Mouse (Mus musculus) forebrain, postnatal 0 days (tissue): ENCODE measurements around the gene Atn1. TPM values are rescaled to one million over a fixed set of nuclear protein-coding genes. Genes with fewer than 3 reads are reported as not detected.

Source experiments
- ATAC-seq: fragments of 200-750 bp; cut with Nextera tagmentation; 2 replicates; pipeline ENCODE4 v1.8.0; 2017; ENCODE audit warnings: mild to moderate bottlenecking, moderate library complexity
- DNase-seq: peaks from one replicate; pipeline ENCODE4 v3.0.0-alpha.2; 2015
- H3K27ac ChIP-seq: fragments of 300-500 bp; sonication (generic); 2 replicates; pipeline ENCODE4 v1.5.1; 2014; ENCODE audit warnings: low read depth, mild to moderate bottlenecking, antibody characterized with exemption, low read length, moderate library complexity, mixed read lengths
- H3K27me3 ChIP-seq: fragments of 300-500 bp; sonication (generic); 2 replicates; pipeline ENCODE4 v1.6.1; 2014; ENCODE audit warnings: mild to moderate bottlenecking, low read length, mixed read lengths; ENCODE audit not compliant: insufficient read depth
- H3K36me3 ChIP-seq: fragments of 300-500 bp; sonication (generic); 2 replicates; pipeline ENCODE4 v1.6.1; 2014; ENCODE audit warnings: mild to moderate bottlenecking, moderate library complexity; ENCODE audit not compliant: insufficient read depth
- H3K4me1 ChIP-seq: fragments of 300-500 bp; sonication (generic); 2 replicates; pipeline ENCODE4 v1.6.1; 2014; ENCODE audit warnings: antibody characterized with exemption; ENCODE audit not compliant: insufficient read depth
- H3K4me2 ChIP-seq: fragments of 300-500 bp; sonication (generic); 2 replicates; pipeline ENCODE4 v1.6.1; 2014; ENCODE audit warnings: low read depth, mild to moderate bottlenecking, moderate library complexity
- H3K4me3 ChIP-seq: fragments of 300-500 bp; sonication (generic); 2 replicates; pipeline ENCODE4 v1.5.1; 2014; ENCODE audit warnings: low read depth, low read length, mixed read lengths
- H3K9ac ChIP-seq: fragments of 300-500 bp; sonication (generic); 2 replicates; pipeline ENCODE4 v1.6.1; 2014; ENCODE audit warnings: mild to moderate bottlenecking
- H3K9me3 ChIP-seq: fragments of 300-500 bp; sonication (generic); 2 replicates; pipeline ENCODE4 v1.6.1; 2016; ENCODE audit warnings: low read length
- CTCF ChIP-seq: sonication (generic); IDR thresholded peaks from 2 replicates; pipeline ENCODE4 v1.5.1; 2016; ENCODE audit warnings: antibody characterized with exemption, control low read depth, low read depth
- WGBS: fragments of 180-500 bp; shearing (Covaris S2); extraction: QIAGEN DNeasy Blood & Tissue Kit; methylation state at CpG from one replicate; pipeline ENCODE4 v1.1.7; 2014; 5-methylcytosine and 5-hydroxymethylcytosine counted together
- polyA plus RNA-seq: library from polyadenylated mRNA; unstranded; fragments of >200 nt; fragmentation: Nextera tagmentation; extraction: Ambion mirVana; gene quantifications from 2 replicates; pipeline ENCODE4 v1.2.1, GENCODE M21; 2015
- total RNA-seq: library from RNA; depleted of rRNA; stranded (reverse); fragments of >200 nt; gene quantifications from 2 replicates; pipeline ENCODE4 v1.2.3, GENCODE M21; 2014

Gene Atn1
- total and polyA plus RNA-seq, 2 experiments from 2014 or later: 15.0 to 24.2 TPM

DNA sequence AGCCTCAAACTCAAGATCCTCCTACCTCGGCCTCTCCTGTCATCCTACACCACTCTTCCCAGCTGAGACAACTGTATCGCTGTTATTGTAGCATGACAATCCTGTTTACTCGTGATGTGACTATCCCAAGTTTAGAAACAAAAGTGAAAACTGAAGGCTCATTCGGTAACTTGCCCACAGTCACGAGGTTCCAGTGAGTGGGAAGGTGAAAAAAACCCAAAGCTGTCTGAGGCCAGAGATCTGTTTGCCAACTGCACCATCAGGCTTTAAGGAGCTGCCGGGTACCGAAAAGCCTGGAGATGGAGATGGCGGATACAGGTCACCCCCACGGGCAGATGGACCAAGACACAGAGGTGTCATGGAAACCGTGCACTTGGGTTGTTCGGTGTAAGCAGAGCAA, 19.3 kb downstream of the Atn1 start:
- no peak for DNase-seq
- Histone ChIP-seq H3K27ac (no peak overlapping the region), H3K27me3 (no peaks in the 10 kb centered on the region), H3K4me1 (peaks cover 6% of the 10 kb centered on the region; the same call in 1 of the 2 replicates), H3K9ac (no peak overlapping the region), H3K4me2 (no peak overlapping the region), H3K4me3 (no peak overlapping the region), H3K36me3 (peaks cover 3% of the 10 kb centered on the region; the same call in 1 of the 2 replicates), H3K9me3 (no peaks in the 10 kb centered on the region)
- TF ChIP-seq CTCF: no peak
- no peak for ATAC-seq
- WGBS: 94% methylated on average over 11 of the region's 11 CpGs

- Histone ChIP-seq H3K4me2 (no peak overlapping the region), H3K27ac (no peak overlapping the region), H3K36me3 (peaks cover 3% of the 10 kb centered on the region; the same call in 1 of the 2 replicates), H3K27me3 (no peaks in the 10 kb centered on the region), H3K4me1 (no peaks in the 10 kb centered on the region), H3K4me3 (no peak overlapping the region), H3K9ac (no peak overlapping the region), H3K9me3 (no peaks in the 10 kb centered on the region)
- TF ChIP-seq CTCF: no peak
- WGBS: 91% methylated on average over 3 of the region's 3 CpGs
- ATAC-seq: no peak
- no peak for DNase-seq
These were observed 21.9 kb downstream of the Atn1 start for GRCm38 (mm10) chr6:124734417-124734816.

DNA sequence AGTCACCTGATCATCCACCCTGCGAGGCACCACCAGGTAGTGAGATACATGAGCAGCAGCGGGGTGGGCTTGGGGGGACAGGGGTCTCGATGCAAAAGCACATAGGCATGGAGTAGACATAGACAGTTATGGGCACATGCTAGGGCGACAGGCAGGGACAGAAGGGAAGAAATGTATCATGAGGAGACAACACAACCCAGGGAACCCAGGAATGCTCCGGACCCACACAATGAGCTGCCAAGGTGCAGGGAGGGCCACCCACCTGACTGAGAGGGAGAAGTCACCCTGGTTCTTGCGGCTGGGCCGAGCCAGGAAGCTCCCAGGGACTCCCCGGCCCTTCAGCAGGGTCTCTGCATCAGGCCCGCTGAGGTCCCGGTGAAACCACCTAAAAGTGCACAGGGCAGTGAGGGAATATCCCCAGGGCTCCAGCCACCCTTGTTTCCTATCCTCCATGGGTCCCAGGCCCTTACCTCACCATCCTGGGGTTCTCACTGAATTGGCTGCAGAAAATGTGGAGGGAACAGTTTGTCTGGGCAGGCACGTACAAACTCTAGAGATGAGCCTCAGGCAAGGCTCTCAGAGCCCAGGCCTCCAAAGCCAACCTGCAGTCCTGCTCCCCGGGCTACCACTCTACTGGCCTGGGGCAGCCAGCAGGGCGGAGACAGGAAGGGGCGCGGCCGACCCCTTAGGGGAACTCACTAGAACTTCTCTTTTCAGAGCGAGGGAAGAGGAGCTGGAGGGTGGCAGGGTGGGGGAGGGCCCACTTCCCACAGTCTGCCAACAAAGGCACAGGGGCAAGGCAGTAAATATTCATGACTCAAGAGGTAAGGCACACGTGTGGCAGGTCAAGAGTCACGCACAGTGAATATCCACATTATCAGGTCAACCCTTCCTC, 23.6 kb downstream of the Atn1 start:
- TF ChIP-seq CTCF: no peak
- Histone ChIP-seq H3K4me1 (no peaks in the 10 kb centered on the region), H3K36me3 (no peaks in the 10 kb centered on the region), H3K4me3 (no peak overlapping the region), H3K9ac (no peak overlapping the region), H3K4me2 (no peak overlapping the region), H3K27ac (no peak overlapping the region), H3K27me3 (no peaks in the 10 kb centered on the region), H3K9me3 (no peaks in the 10 kb centered on the region)
- DNase-seq (no peak), ATAC-seq (no peak)
- WGBS: 55% methylated on average over 19 of the region's 19 CpGs

DNA sequence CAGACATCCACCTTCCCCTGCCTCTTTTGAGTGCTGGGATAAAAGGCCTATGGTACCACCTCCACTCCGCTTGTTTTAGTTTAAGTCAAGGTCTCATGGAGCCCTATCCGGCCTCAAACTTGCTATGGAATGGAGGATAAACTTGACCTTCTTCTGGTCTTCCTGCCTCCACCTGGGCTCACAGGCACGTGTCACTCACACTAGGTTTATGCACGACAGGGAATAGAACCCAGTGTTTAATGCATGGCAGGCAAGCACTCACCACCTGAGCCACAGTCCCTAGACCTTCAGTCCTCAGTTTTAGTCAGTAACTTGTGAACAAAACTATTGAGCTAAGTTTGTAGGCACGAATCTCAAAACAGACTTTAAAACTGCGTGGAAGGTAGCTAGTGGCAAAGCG, 25.3 kb downstream of the Atn1 start:
- H3K4me1 ChIP-seq: no peaks in the 10 kb centered on the region
- DNase-seq (no peak), ATAC-seq (no peak)
- WGBS: 87% methylated on average over 7 of the region's 7 CpGs
- no peak overlapping the region for H3K27ac ChIP-seq
- no peak overlapping the region for H3K4me3 ChIP-seq
- H3K9me3 ChIP-seq: no peaks in the 10 kb centered on the region
- no peak overlapping the region for H3K9ac ChIP-seq
- no peak for TF ChIP-seq CTCF
- no peaks in the 10 kb centered on the region for H3K36me3 ChIP-seq
- H3K27me3 ChIP-seq: no peaks in the 10 kb centered on the region
- no peak overlapping the region for H3K4me2 ChIP-seq

DNA sequence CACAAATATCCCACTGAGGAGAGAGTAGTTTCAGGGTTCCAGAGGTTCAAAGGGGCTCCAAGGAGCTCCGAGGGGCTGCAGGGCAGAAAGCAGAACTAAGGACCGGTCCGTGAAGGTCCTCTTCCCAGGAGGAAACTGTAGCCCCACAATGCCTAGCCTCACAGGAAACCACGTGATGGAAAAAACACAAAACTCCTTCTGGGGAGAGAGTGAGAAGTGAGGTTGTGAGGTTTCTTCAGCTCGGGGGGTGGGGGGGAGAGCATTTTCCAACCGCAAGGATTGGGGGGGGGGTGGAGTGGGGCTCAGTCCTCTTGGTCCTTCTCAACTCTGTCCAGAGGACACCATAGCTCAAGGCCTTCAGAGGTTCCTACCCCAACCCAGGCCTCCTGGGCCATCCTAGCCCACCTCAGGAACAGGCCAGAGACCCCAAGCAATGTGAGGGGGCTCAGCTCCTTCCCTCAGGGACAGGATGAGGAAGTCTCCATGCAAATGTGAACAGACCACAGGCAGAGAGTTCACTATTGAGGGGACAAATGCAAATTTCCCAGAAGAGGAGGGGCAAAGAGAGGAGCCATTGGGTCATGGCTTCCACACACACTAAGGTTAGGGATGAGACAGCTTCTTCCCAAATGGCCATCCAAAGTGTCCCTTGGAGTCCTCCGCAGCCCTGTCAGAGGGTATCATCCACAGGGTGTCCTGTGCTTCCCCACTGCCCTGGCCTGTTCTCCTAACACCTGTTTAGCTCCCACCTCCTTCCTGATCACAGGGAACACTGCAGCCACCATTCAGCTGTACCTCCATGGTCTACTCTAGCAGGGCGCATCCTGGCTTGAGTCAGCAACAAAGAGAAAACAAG, 26.2 kb downstream of the Atn1 start:
- Histone ChIP-seq H3K36me3 (no peaks in the 10 kb centered on the region), H3K27ac (no peak overlapping the region), H3K9me3 (no peaks in the 10 kb centered on the region), H3K4me2 (no peak overlapping the region), H3K4me1 (no peaks in the 10 kb centered on the region), H3K27me3 (no peaks in the 10 kb centered on the region), H3K9ac (no peak overlapping the region), H3K4me3 (no peak overlapping the region)
- ATAC-seq (no peak), DNase-seq (no peak)
- 92% methylated on average over 8 of the region's 8 CpGs for WGBS
- TF ChIP-seq CTCF: no peak

GRCm38 (mm10) chr6:124728621-124729020, 27.7 kb downstream of the Atn1 start:
- Histone ChIP-seq H3K9ac (no peak overlapping the region), H3K36me3 (no peaks in the 10 kb centered on the region), H3K27me3 (no peaks in the 10 kb centered on the region), H3K4me3 (no peak overlapping the region), H3K27ac (no peak overlapping the region), H3K4me1 (no peaks in the 10 kb centered on the region), H3K9me3 (no peaks in the 10 kb centered on the region), H3K4me2 (no peak overlapping the region)
- no peak for ATAC-seq
- no peak for DNase-seq
- no peak for TF ChIP-seq CTCF
- WGBS: 90% methylated on average over 10 of the region's 10 CpGs

GRCm38 (mm10) chr6:124724472-124724871, 31.9 kb downstream of the Atn1 start:
- Histone ChIP-seq H3K4me1 (no peaks in the 10 kb centered on the region), H3K27ac (no peak overlapping the region), H3K27me3 (no peaks in the 10 kb centered on the region), H3K4me3 (no peak overlapping the region), H3K9me3 (no peaks in the 10 kb centered on the region), H3K9ac (no peak overlapping the region), H3K36me3 (no peaks in the 10 kb centered on the region), H3K4me2 (no peak overlapping the region)
- WGBS: 91% methylated on average over 10 of the region's 10 CpGs
- no peak for DNase-seq
- TF ChIP-seq CTCF: no peak
- no peak for ATAC-seq
